Mouse (Mus musculus) intestine, embryonic 14.5 days (tissue): Measurements from ENCODE around the gene Zgpat. TPM values are rescaled to one million over a fixed set of nuclear protein-coding genes. Genes with fewer than 3 reads are reported as not detected.

Source experiments
- ATAC-seq: fragments of 200-750 bp; cut with Nextera tagmentation; replicated peaks from 2 replicates; pipeline ENCODE4 v1.8.0; 2017; ENCODE audit warnings: low read depth, moderate number of reproducible peaks, moderate TSS enrichment, moderate library complexity; ENCODE audit not compliant: low FRiP score, low TSS enrichment
- DNase-seq: peaks from one replicate; pipeline ENCODE4 v3.0.0-alpha.2; 2018; ENCODE audit warnings: low spot score
- H3K27ac ChIP-seq: fragments of 300-500 bp; sonication (generic); 2 replicates; pipeline ENCODE4 v1.5.1; 2014; ENCODE audit warnings: low read depth, mild to moderate bottlenecking, control low read depth
- H3K27me3 ChIP-seq: fragments of 300-500 bp; sonication (generic); replicated peaks from 2 replicates; pipeline ENCODE4 v1.6.1; 2014; ENCODE audit warnings: low read length, control low read depth; ENCODE audit not compliant: control insufficient read depth, insufficient read depth
- H3K36me3 ChIP-seq: fragments of 300-500 bp; sonication (generic); 2 replicates; pipeline ENCODE4 v1.6.1; 2014; ENCODE audit warnings: low read length, control low read depth; ENCODE audit not compliant: control insufficient read depth, insufficient read depth
- H3K4me1 ChIP-seq: fragments of 300-500 bp; sonication (generic); replicated peaks from 2 replicates; pipeline ENCODE4 v1.6.1; 2014; ENCODE audit warnings: low read length, control low read depth, mixed read lengths; ENCODE audit not compliant: control insufficient read depth, insufficient read depth
- H3K4me2 ChIP-seq: fragments of 300-500 bp; sonication (generic); 2 replicates; pipeline ENCODE4 v1.6.1; 2014; ENCODE audit warnings: low read length
- H3K4me3 ChIP-seq: fragments of 300-500 bp; sonication (generic); 2 replicates; pipeline ENCODE4 v1.5.1; 2014; ENCODE audit warnings: low read depth, low read length, control low read depth, mixed read lengths
- H3K9ac ChIP-seq: fragments of 300-500 bp; sonication (generic); 2 replicates; pipeline ENCODE4 v1.6.1; 2014; ENCODE audit warnings: mild to moderate bottlenecking, low read length
- H3K9me3 ChIP-seq: fragments of 300-500 bp; sonication (generic); 2 replicates; pipeline ENCODE4 v1.6.1; 2016; ENCODE audit warnings: low read length, control low read depth; ENCODE audit not compliant: control insufficient read depth
- WGBS: fragments of 180-500 bp; shearing (Covaris S2); extraction: QIAGEN DNeasy Blood & Tissue Kit; methylation state at CpG from one replicate; pipeline ENCODE4 v1.1.7; 2014; 5-methylcytosine and 5-hydroxymethylcytosine counted together
- polyA plus RNA-seq: library from polyadenylated mRNA; unstranded; fragments of >200 nt; fragmentation: Nextera tagmentation; extraction: Ambion mirVana; gene quantifications from 2 replicates; pipeline ENCODE4 v1.2.1, GENCODE M21; 2014

The Zgpat gene
- polyA plus RNA-seq, 1 experiment from 2014 or later: 34.4 TPM

DNA sequence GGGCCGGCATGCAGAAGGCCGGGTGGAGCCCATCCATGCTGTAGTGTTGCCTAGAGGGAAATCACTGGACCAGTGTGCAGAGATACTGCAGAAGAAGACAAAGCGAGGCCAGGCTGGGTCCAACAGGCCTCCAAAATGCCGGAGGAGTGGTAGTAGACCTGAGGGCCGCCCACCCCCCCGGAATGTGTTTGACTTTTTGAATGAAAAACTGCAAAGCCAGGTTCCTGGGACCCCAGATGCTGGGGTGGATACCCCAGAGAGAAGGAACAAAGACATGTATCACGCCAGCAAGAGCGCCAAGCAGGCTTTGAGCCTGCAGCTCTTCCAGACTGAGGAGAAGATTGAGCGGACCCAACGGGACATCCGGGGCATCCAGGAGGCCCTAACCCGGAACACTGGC is 15.1 kb downstream of the Zgpat start, which contains the start of gene Lime1:
Gene Lime1 (plus strand): TSS at position 301 of the 400 bp plus-strand sequence.
- no peak for ATAC-seq
- peaks cover 61% of the 10 kb centered on the region for H3K36me3 ChIP-seq
- WGBS: 91% methylated on average over 12 of the region's 12 CpGs

GRCm38 (mm10) chr2:181380251-181380650 is 15.5 kb downstream of the Zgpat start:
- DNase-seq: no peak
- H3K4me1 ChIP-seq: no peaks in the 10 kb centered on the region
- no peak for ATAC-seq
- H3K9ac ChIP-seq: no peak overlapping the region
- no peak overlapping the region for H3K27ac ChIP-seq
- WGBS: 80% methylated on average over 5 of the region's 5 CpGs
- H3K4me2 ChIP-seq: no peak overlapping the region
- no peaks in the 10 kb centered on the region for H3K27me3 ChIP-seq
- peaks cover 66% of the 10 kb centered on the region for H3K36me3 ChIP-seq
- no peaks in the 10 kb centered on the region for H3K9me3 ChIP-seq
- no peak overlapping the region for H3K4me3 ChIP-seq

More for the DNA sequence above, 15.1 kb downstream of the Zgpat start, which contains the start of gene Lime1:
- no peak within 1 kb of the TSS for H3K4me3 ChIP-seq
- DNase-seq: no peak
- H3K9ac ChIP-seq: no peak within 1 kb of the TSS
- H3K4me2 ChIP-seq: no peak within 1 kb of the TSS
- H3K9me3 ChIP-seq: no peaks in the 10 kb centered on the region
- no peak within 1 kb of the TSS for H3K27ac ChIP-seq
- no peaks in the 10 kb centered on the region for H3K4me1 ChIP-seq
- H3K27me3 ChIP-seq: no peaks in the 10 kb centered on the region

- H3K9ac ChIP-seq: no peak overlapping the region
- no peaks in the 10 kb centered on the region for H3K27me3 ChIP-seq
- peaks cover 69% of the 10 kb centered on the region for H3K36me3 ChIP-seq
- no peaks in the 10 kb centered on the region for H3K4me1 ChIP-seq
- no peak overlapping the region for H3K4me3 ChIP-seq
- no peak for ATAC-seq
- 86% methylated on average over 5 of the region's 5 CpGs for WGBS
- no peak overlapping the region for H3K4me2 ChIP-seq
- DNase-seq: no peak
- H3K27ac ChIP-seq: no peak overlapping the region
- no peaks in the 10 kb centered on the region for H3K9me3 ChIP-seq
Measured at GRCm38 (mm10) chr2:181381107-181381506, 16.4 kb downstream of the Zgpat start.

DNA sequence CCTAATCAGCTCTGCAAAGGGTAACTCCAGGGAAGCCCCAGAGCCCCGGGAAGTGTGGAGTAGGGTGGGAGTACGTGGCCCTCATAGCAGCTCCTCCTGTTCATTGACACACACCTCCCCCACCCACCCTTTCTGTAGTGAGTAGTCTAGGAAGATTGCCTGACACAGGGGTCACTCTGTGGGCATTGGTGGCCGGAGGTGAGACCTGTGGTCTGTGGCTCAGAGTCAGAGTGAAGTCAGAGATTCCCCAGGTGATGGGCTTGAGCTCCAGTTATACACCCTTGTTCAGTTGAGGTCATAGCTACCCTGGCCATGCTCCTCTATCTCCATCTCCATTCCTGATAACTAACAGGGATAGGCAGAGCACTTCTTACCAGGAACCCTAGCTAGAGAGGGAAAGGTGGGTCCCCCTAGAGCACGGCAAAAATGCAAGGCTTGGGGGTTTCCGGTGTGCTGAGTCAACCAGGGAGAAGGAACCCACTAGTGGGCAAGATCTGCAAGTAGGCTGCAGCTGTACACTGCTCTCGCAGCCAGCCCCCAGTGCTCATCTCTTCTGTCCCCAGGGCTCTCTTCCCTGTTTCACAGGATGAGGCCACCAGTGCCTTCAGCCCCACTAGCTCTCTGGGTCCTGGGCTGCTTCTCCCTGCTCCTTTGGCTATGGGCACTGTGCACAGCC is 17.0 kb downstream of the Zgpat start:
- Histone ChIP-seq H3K9ac (no peak overlapping the region), H3K4me1 (no peaks in the 10 kb centered on the region), H3K4me3 (no peak overlapping the region), H3K9me3 (no peaks in the 10 kb centered on the region), H3K36me3 (peaks cover 75% of the 10 kb centered on the region), H3K27me3 (no peaks in the 10 kb centered on the region), H3K4me2 (no peak overlapping the region), H3K27ac (no peak overlapping the region)
- ATAC-seq (no peak), DNase-seq (no peak)
- WGBS: 92% methylated on average over 6 of the region's 6 CpGs

- no peak overlapping the region for H3K27ac ChIP-seq
- ATAC-seq (no peak), DNase-seq (no peak)
- H3K27me3 ChIP-seq: no peaks in the 10 kb centered on the region
- WGBS: 82% methylated on average over 7 of the region's 7 CpGs
- no peak overlapping the region for H3K4me3 ChIP-seq
- no peaks in the 10 kb centered on the region for H3K4me1 ChIP-seq
- H3K9ac ChIP-seq: no peak overlapping the region
- peaks cover 66% of the 10 kb centered on the region for H3K36me3 ChIP-seq
- no peak overlapping the region for H3K4me2 ChIP-seq
- H3K9me3 ChIP-seq: no peaks in the 10 kb centered on the region
Measured at GRCm38 (mm10) chr2:181384463-181384862, 19.7 kb downstream of the Zgpat start.

- H3K4me3 ChIP-seq: no peak overlapping the region
- WGBS: 76% methylated on average over 4 of the region's 4 CpGs
- DNase-seq: no peak
- no peak overlapping the region for H3K4me2 ChIP-seq
- H3K27ac ChIP-seq: no peak overlapping the region
- H3K9ac ChIP-seq: no peak overlapping the region
- H3K4me1 ChIP-seq: no peaks in the 10 kb centered on the region
- ATAC-seq: no peak
- H3K9me3 ChIP-seq: no peaks in the 10 kb centered on the region
- H3K36me3 ChIP-seq: peaks cover 66% of the 10 kb centered on the region
- no peaks in the 10 kb centered on the region for H3K27me3 ChIP-seq
Measured at GRCm38 (mm10) chr2:181384919-181385391, 20.2 kb downstream of the Zgpat start.

GRCm38 (mm10) chr2:181385885-181386284 is 21.2 kb downstream of the Zgpat start:
- Histone ChIP-seq H3K4me1 (no peaks in the 10 kb centered on the region), H3K9ac (no peak overlapping the region), H3K27ac (no peak overlapping the region), H3K4me3 (no peak overlapping the region), H3K4me2 (no peak overlapping the region), H3K9me3 (no peaks in the 10 kb centered on the region), H3K36me3 (peaks cover 66% of the 10 kb centered on the region), H3K27me3 (no peaks in the 10 kb centered on the region)
- 74% methylated on average over 3 of the region's 3 CpGs for WGBS
- ATAC-seq (no peak), DNase-seq (no peak)

- Histone ChIP-seq H3K27ac (no peak overlapping the region), H3K4me1 (no peaks in the 10 kb centered on the region), H3K9me3 (no peaks in the 10 kb centered on the region), H3K36me3 (peaks cover 66% of the 10 kb centered on the region), H3K4me3 (no peak overlapping the region), H3K9ac (no peak overlapping the region), H3K4me2 (no peak overlapping the region), H3K27me3 (no peaks in the 10 kb centered on the region)
- DNase-seq (no peak), ATAC-seq (no peak)
- WGBS: 70% methylated on average over 4 of the region's 4 CpGs
Measured at GRCm38 (mm10) chr2:181386663-181387210, 22.0 kb downstream of the Zgpat start.
